Mouse (Mus musculus): ENCODE results near the gene Gstt1. TPM values are rescaled to one million over a fixed set of nuclear protein-coding genes. Genes with fewer than 3 reads are reported as not detected.

The Gstt1 gene
- polyA plus RNA-seq, 1 experiment from 2014 or later, result 6.7 TPM

- Histone ChIP-seq H3K4me1 (no peaks in the 10 kb centered on the region), H3K36me3 (peaks cover 85% of the 10 kb centered on the region), H3K4me2 (replicated peaks) (no peak overlapping the region), H3K27me3 (no peaks in the 10 kb centered on the region), H3K4me3 (no peak overlapping the region), H3K9ac (no peak overlapping the region), H3K9me3 (replicated peaks) (no peaks in the 10 kb centered on the region), H3K27ac (no peak overlapping the region)
- ATAC-seq (ENCODE audit: low FRiP score), result no peak
- 92% methylated on average over 12 of the region's 12 CpGs for WGBS
Measured at GRCm38 (mm10) chr10:75743369-75743768, 55.0 kb downstream of the Gstt1 start.

- Histone ChIP-seq H3K27me3 (no peaks in the 10 kb centered on the region), H3K4me1 (no peaks in the 10 kb centered on the region), H3K27ac (no peak overlapping the region), H3K9ac (no peak overlapping the region), H3K4me2 (replicated peaks) (no peak overlapping the region), H3K4me3 (no peak overlapping the region), H3K36me3 (peaks cover 84% of the 10 kb centered on the region), H3K9me3 (replicated peaks) (no peaks in the 10 kb centered on the region)
- 95% methylated on average over 3 of the region's 3 CpGs for WGBS
- no peak for ATAC-seq (ENCODE audit: low FRiP score)
Measured at GRCm38 (mm10) chr10:75740866-75741265, 57.5 kb downstream of the Gstt1 start.

Other genes starting within 250 kb of the Gstt1 start
- gene Lrrc75b, start 238.3 kb downstream of the Gstt1 start, polyA plus RNA-seq (2016; fragmentation: Nextera tagmentation; extraction: Ambion mirVana), result 14.6 and 15.4 TPM in 2 replicates
- gene Ggt1, start 237.0 kb downstream of the Gstt1 start, polyA plus RNA-seq (2016; fragmentation: Nextera tagmentation; extraction: Ambion mirVana), result 1.1 and 2.0 TPM in 2 replicates
- 1.1 and 2.1 TPM in 2 replicates for gene Ggt5, start 209.2 kb downstream of the Gstt1 start, polyA plus RNA-seq (2016; fragmentation: Nextera tagmentation; extraction: Ambion mirVana)
- 2.8 TPM in 2 replicates for gene Susd2, start 154.6 kb downstream of the Gstt1 start, polyA plus RNA-seq (2016; fragmentation: Nextera tagmentation; extraction: Ambion mirVana)
- 44.1 and 48.7 TPM in 2 replicates for gene Cabin1, start 34.2 kb downstream of the Gstt1 start, polyA plus RNA-seq (2016; fragmentation: Nextera tagmentation; extraction: Ambion mirVana)
- 86.4 and 90.4 TPM in 2 replicates for gene Ddt, start 25.2 kb downstream of the Gstt1 start, polyA plus RNA-seq (2016; fragmentation: Nextera tagmentation; extraction: Ambion mirVana)
- gene Gm20441, start 17.6 kb downstream of the Gstt1 start, polyA plus RNA-seq (2016; fragmentation: Nextera tagmentation; extraction: Ambion mirVana), result not detected in 2 replicates
- 5.0 and 5.1 TPM in 2 replicates for gene Gstt3, start 17.2 kb downstream of the Gstt1 start, polyA plus RNA-seq (2016; fragmentation: Nextera tagmentation; extraction: Ambion mirVana)
- not detected in 2 replicates for gene Gstt4, start 24.0 kb upstream of the Gstt1 start, polyA plus RNA-seq (2016; fragmentation: Nextera tagmentation; extraction: Ambion mirVana)
- gene Gstt2, start 38.8 kb upstream of the Gstt1 start, polyA plus RNA-seq (2016; fragmentation: Nextera tagmentation; extraction: Ambion mirVana), result 7.9 and 8.4 TPM in 2 replicates
- 1,134 and 1,420 TPM in 2 replicates for gene Mif, start 61.7 kb upstream of the Gstt1 start, polyA plus RNA-seq (2016; fragmentation: Nextera tagmentation; extraction: Ambion mirVana)
- gene Derl3, start 94.8 kb upstream of the Gstt1 start, polyA plus RNA-seq (2016; fragmentation: Nextera tagmentation; extraction: Ambion mirVana), result 2.7 and 2.9 TPM in 2 replicates
- 296 and 298 TPM in 2 replicates for gene Smarcb1, start 123.0 kb upstream of the Gstt1 start, polyA plus RNA-seq (2016; fragmentation: Nextera tagmentation; extraction: Ambion mirVana)
- gene Chchd10, start 134.5 kb upstream of the Gstt1 start, polyA plus RNA-seq (2016; fragmentation: Nextera tagmentation; extraction: Ambion mirVana), result 15.4 and 15.5 TPM in 2 replicates
- 55.2 and 56.1 TPM in 2 replicates for gene Mmp11, start 137.9 kb upstream of the Gstt1 start, polyA plus RNA-seq (2016; fragmentation: Nextera tagmentation; extraction: Ambion mirVana)
- 1.5 and 1.7 TPM in 2 replicates for gene Gm867, start 142.1 kb upstream of the Gstt1 start, polyA plus RNA-seq (2016; fragmentation: Nextera tagmentation; extraction: Ambion mirVana)
- gene Vpreb3, start 144.5 kb upstream of the Gstt1 start, polyA plus RNA-seq (2016; fragmentation: Nextera tagmentation; extraction: Ambion mirVana), result 0.34 and 0.98 TPM in 2 replicates
- not detected in 2 replicates for gene Gm5134, start 155.9 kb upstream of the Gstt1 start, polyA plus RNA-seq (2016; fragmentation: Nextera tagmentation; extraction: Ambion mirVana)
- gene Zfp280b, start 234.1 kb upstream of the Gstt1 start, polyA plus RNA-seq (2016; fragmentation: Nextera tagmentation; extraction: Ambion mirVana), result 20.4 and 24.5 TPM in 2 replicates